Mouse (Mus musculus) testis, adult 2 months (tissue): ENCODE results near the gene Pax6. TPM values are rescaled to one million over a fixed set of nuclear protein-coding genes. Genes with fewer than 3 reads are reported as not detected.

Experiments
- H3K27ac ChIP-seq: fragments of 200-500 bp; 2 replicates; pipeline ENCODE4 v1.5.1; 2012; ENCODE audit warnings: low read depth, low read length; ENCODE audit not compliant: control insufficient read depth, insufficient read depth
- H3K27me3 ChIP-seq: fragments of 200-500 bp; 2 replicates; pipeline ENCODE4 v1.6.1; 2012; ENCODE audit warnings: mild to moderate bottlenecking, low read length, moderate library complexity; ENCODE audit not compliant: control insufficient read depth, insufficient read depth
- H3K36me3 ChIP-seq: fragments of 200-500 bp; 2 replicates; pipeline ENCODE4 v1.6.1; 2012; ENCODE audit warnings: mild to moderate bottlenecking, low read length; ENCODE audit not compliant: control insufficient read depth, insufficient read depth
- H3K4me1 ChIP-seq: fragments of 200-500 bp; 2 replicates; pipeline ENCODE4 v1.6.1; 2012; ENCODE audit warnings: low read length; ENCODE audit not compliant: control insufficient read depth, insufficient read depth
- H3K4me3 ChIP-seq: fragments of 200-500 bp; 2 replicates; pipeline ENCODE4 v1.5.1; 2012; ENCODE audit warnings: low read depth, mild to moderate bottlenecking, low read length, moderate library complexity, mixed read lengths; ENCODE audit not compliant: control insufficient read depth
- CTCF ChIP-seq: fragments of 200-500 bp; IDR thresholded peaks from 2 replicates; pipeline ENCODE4 v1.5.1; 2012; ENCODE audit warnings: low read depth, mild to moderate bottlenecking, inconsistent platforms, low read length, moderate library complexity; ENCODE audit not compliant: control insufficient read depth, insufficient read depth, insufficient replicate concordance
- POLR2A ChIP-seq: fragments of 200-500 bp; IDR thresholded peaks from 2 replicates; pipeline ENCODE4 v1.6.1; 2012; ENCODE audit warnings: low read depth, mild to moderate bottlenecking, inconsistent platforms, low read length, moderate library complexity; ENCODE audit not compliant: control insufficient read depth
- polyA plus RNA-seq: library from polyadenylated mRNA; depleted of rRNA; stranded (reverse); fragments of >200 nt; gene quantifications from 2 replicates; pipeline ENCODE4 v1.2.3, GENCODE M21; 2012

Pax6 gene
- polyA plus RNA-seq, 1 experiment, result 0.32 TPM

DNA sequence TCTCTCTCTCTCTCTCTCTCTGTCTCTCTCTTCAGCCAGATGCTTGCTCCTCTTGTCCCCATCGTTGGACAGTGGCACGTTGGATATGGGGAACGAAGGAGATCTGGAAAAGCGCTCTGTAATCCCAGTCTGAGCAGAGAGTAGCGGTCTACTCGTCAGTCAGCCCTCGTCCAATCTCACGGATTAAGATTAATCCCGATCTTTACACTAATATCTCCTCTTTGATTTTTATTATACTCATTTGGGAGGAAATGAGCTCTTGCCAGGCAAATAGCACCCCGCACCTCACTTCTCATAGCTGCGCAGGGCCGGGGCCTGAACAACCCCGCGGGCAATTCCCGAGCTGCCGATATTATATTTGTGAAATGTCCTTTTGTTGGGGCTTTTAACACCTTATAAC is 6.6 kb upstream of the Pax6 start:
- TF ChIP-seq CTCF (no peak), POLR2A (no peak)
- no peak overlapping the region for H3K4me3 ChIP-seq

DNA sequence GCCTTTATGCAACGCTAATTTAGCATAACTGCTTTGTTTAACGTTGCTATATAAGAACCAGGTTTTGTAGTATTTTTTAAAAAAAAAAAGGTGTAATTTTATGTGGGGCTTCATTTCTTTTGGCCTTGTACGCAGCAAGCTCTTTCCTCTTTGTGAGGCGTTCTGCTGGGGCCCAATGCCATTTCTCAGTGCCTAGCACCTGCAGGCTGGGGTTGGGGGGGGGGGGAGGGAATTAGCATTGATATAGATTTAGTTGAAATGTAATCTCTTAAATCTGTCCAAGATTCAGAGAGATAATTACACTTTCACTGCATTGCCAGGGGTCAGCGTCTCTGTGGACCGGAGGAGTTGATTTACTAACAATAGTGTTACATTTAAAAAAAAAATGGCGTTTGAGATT is 6.1 kb upstream of the Pax6 start:
- no peak for TF ChIP-seq POLR2A
- no peak for TF ChIP-seq CTCF
- Histone ChIP-seq H3K36me3 (no peaks in the 10 kb centered on the region), H3K27ac (no peak overlapping the region), H3K27me3 (peaks cover 6% of the 10 kb centered on the region), H3K4me3 (no peak overlapping the region), H3K4me1 (peaks cover 10% of the 10 kb centered on the region)

More for the DNA sequence above, 6.6 kb upstream of the Pax6 start:
- no peak overlapping the region for H3K27ac ChIP-seq
- H3K36me3 ChIP-seq, result no peaks in the 10 kb centered on the region
- peaks cover 10% of the 10 kb centered on the region for H3K4me1 ChIP-seq
- H3K27me3 ChIP-seq, result peaks cover 6% of the 10 kb centered on the region

DNA sequence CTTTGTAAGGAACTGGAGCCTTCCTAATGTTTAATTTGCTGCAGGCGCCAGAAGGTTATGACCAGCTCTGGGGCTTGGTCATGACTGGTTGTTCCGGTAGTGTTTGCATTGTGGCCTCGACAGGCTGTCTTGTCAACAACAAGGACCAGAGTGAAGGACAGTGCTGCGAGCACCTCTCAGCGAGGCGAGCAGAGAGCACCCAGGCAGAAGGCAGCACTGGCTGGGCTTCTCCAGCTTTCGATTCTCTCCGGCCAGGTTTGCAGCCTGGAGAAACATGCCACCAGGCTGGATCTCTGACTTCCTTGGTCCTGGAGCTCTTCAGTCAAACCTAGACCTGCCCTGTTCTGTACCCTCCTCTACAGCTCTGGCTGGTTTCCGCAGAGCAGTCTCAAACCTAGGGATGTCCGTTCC is 5.6 kb upstream of the Pax6 start:
- H3K27me3 ChIP-seq, result peaks cover 6% of the 10 kb centered on the region

DNA sequence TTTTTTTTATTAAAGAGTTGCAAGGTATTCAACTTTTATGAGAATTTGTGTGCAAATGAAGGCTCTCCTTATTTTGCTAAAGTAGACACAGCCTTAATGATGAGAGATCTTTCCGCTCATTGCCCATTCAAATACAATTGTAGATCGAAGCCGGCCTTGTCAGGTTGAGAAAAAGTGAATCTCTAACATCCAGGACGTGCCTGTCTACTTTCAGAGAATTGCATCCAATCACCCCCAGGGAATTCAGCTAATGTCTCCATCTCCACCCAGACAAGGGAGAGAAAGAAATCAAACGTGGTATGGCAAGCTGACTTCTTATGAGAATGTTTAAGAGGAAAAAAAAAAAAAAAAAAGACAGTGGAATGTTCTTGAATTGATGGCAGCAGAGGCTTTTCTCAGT is 3.7 kb upstream of the Pax6 start:
- Histone ChIP-seq H3K4me3 (no peak overlapping the region), H3K27me3 (peaks cover 20% of the 10 kb centered on the region), H3K36me3 (no peaks in the 10 kb centered on the region), H3K27ac (no peak overlapping the region), H3K4me1 (peaks cover 22% of the 10 kb centered on the region)
- TF ChIP-seq CTCF (no peak), POLR2A (no peak)

More for the DNA sequence above, 5.6 kb upstream of the Pax6 start:
- H3K36me3 ChIP-seq, result no peaks in the 10 kb centered on the region
- H3K4me3 ChIP-seq, result no peak overlapping the region
- H3K4me1 ChIP-seq, result peaks cover 11% of the 10 kb centered on the region
- no peak overlapping the region for H3K27ac ChIP-seq
- TF ChIP-seq CTCF, result no peak
- no peak for TF ChIP-seq POLR2A

DNA sequence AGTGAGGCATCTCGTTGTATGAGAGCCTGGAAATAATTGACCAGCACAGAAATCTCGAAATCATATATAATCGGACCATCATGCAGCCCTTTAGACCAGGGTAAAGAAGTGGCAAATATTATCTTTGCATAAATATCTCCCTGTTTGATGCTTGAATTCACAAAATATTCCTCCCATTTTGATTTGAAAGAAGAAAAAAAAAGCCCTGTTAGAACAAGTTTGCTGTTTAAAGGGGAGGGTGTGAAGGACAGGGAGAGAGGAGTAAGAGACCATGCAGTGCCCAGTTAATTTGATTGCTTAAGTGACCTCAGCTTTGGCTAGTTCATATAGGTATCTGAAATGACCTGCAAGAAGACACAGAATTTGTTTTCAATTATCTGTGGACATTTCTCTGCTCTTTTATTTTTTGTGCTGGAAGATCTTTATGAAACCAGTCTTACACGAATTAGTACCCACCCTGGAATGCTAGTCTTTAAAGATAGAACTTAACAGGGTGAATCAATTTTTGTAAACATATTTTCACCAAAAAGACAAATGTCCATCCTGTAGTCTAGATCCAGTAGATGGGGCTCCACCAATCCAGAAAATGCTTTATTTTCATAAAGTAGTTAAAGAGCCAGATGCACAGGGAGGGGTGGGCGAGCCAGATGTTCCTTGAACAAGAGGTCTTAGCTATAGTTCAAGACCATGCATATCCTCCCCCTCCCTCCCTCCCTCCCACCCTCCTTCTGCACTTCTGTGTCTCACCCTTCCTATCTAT is 3.0 kb upstream of the Pax6 start:
- Histone ChIP-seq H3K36me3 (no peaks in the 10 kb centered on the region), H3K27ac (no peak overlapping the region), H3K27me3 (peaks cover 19% of the 10 kb centered on the region), H3K4me3 (no peak overlapping the region), H3K4me1 (peaks cover 20% of the 10 kb centered on the region)
- TF ChIP-seq CTCF (no peak), POLR2A (no peak)

DNA sequence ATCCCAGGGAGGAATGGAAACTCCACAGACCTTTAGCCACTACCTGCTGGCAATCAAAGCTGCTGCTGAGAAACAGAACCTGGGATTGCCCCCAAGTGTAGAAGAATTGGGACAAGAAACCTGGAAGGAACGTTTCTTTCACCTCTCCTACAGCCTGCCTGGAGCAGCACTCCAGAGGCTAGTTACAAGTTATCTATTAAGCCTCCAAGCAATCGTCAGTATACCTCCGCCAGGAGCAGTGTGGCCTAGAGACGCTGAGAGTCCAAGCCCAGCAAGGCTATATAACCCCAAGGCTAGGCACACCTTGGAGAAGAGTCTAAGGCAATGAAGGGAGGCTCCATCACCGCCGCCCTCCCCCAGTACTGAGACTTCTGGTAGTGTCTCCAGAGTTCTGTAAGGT is 2.4 kb upstream of the Pax6 start:
- TF ChIP-seq POLR2A, result no peak
- no peak for TF ChIP-seq CTCF
- H3K27ac ChIP-seq, result no peak overlapping the region
- H3K27me3 ChIP-seq, result peaks cover 18% of the 10 kb centered on the region
- H3K4me3 ChIP-seq, result no peak overlapping the region; the same call in 1 of the 2 replicates
- no peaks in the 10 kb centered on the region for H3K36me3 ChIP-seq
- peaks cover 18% of the 10 kb centered on the region for H3K4me1 ChIP-seq

DNA sequence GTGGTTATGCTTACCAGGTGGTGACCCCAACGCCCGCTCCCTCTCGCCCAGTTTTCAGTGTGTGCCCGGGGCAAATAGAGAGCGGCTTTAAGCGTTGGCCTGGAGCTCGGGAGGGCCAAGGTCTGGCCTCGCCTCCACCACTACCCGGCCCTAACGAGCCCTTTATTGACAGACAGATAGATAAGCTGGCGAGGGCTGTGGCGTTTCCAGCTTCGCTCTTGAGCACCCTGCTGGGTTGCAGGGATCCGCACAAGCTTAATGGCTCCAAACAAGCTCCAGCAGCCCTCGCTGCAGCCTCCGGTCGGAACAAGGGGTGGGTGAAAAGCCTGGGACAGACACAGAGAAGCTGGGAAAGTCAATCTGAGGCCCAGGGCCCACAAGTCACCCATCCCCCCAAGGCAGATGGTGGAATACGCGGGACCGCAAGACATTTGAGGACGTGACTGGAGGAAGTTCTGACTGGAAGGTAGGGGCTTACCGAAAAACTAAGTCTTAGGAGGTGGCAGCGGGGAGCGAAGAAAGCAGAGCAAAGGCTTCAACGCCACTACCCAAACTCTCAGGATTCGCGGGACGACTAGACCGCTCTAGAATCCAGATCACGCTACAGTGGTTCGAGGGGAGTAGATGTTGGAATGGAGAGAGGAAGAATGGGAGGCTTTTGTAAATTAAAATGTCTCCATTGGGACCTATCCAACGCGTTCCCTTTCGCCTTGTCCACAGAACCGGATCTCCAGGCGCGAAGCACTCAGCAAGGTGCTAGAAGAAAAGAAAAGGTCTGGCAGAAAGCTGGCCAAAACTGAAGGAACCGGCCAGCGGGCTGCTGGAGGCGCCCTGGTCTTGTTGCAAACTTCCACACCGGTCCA is 1.7 kb upstream of the Pax6 start:
- Histone ChIP-seq H3K27me3 (peaks cover 18% of the 10 kb centered on the region), H3K27ac (no peak overlapping the region), H3K4me1 (peaks cover 18% of the 10 kb centered on the region), H3K36me3 (no peaks in the 10 kb centered on the region), H3K4me3 (no peak overlapping the region; the same call in 1 of the 2 replicates)
- TF ChIP-seq CTCF, result no peak
- no peak for TF ChIP-seq POLR2A

DNA sequence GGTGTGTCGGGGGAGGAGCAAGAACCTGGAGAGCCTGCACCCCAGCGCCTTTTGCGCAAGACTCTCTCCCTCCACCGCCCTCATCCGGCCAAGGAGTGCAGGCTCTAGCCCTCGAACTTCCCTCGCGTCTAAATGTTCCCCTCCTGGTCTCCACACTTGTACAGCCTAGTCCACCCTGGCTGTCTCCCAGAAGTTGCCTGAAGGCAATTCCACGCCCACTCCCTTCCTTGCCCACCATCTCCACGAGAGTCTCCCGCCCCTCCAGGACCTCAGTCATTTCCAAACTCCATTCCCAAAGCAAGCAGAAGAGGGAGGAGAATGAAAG is 1.1 kb upstream of the Pax6 start:
- TF ChIP-seq CTCF (no peak), POLR2A (no peak)
- Histone ChIP-seq H3K4me1 (peaks cover 18% of the 10 kb centered on the region), H3K27me3 (peaks cover 18% of the 10 kb centered on the region), H3K36me3 (no peaks in the 10 kb centered on the region), H3K27ac (no peak overlapping the region), H3K4me3 (no peak overlapping the region)
